Mouse (Mus musculus) testis, adult 2 months (tissue): ENCODE results near the gene Syn3.

Experiments
- CTCF ChIP-seq: fragments of 200-500 bp; IDR thresholded peaks from 2 replicates; pipeline ENCODE4 v1.5.1; 2012; ENCODE audit warnings: low read depth, mild to moderate bottlenecking, inconsistent platforms, low read length, moderate library complexity; ENCODE audit not compliant: control insufficient read depth, insufficient read depth, insufficient replicate concordance
- POLR2A ChIP-seq: fragments of 200-500 bp; IDR thresholded peaks from 2 replicates; pipeline ENCODE4 v1.6.1; 2012; ENCODE audit warnings: low read depth, mild to moderate bottlenecking, inconsistent platforms, low read length, moderate library complexity; ENCODE audit not compliant: control insufficient read depth

DNA sequence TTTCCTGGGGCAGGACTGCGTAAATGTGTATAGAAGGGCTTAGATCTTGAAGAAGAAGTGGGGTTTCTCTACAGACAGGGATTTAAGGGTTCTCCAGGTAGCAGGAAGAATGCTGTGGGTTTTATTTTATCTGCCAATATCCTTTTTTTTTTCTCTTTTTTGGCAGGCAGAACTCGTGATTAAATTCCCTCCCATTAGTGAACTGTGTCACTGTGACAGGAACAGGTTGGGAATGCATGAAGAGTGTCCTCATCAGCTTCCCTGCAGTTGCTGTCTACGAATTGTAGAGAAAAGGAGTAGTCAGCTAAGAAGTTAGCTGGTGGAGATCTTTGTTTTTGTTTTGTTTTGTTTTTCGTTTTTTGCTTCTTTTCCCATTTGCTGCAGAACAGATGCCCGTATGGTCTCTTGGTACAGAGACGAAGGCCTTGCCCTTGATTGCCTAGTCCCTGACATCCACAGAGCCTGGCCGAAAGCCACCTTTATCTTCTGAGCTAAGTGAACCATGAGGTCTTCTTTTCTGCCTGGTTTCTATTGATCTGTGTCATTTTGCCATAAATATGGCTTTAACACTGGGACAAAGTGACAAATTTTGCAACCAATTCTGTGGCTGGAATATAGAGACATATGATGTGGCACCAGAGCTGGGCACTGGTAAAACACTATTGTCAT is 140.3 kb downstream of the Syn3 start:
- TF ChIP-seq POLR2A (no peak), CTCF (no peak)
